Mouse (Mus musculus): ENCODE data around the gene 1700007K13Rik.
A peak's percentile ranks its signal among the peaks of the same experiment; 100 is the strongest.

1700007K13Rik gene

GRCm38 (mm10) chr2:28469461-28469860 is 3.3 kb upstream of the 1700007K13Rik start:
- DNase-seq (ENCODE audit: low spot score), result no peak

GRCm38 (mm10) chr2:28468486-28469225 is 2.5 kb upstream of the 1700007K13Rik start:
- peak; percentile 17 for DNase-seq (ENCODE audit: low spot score)

- DNase-seq (ENCODE audit: low spot score), result peak; percentile 84
Measured at GRCm38 (mm10) chr2:28467860-28468485, 1.8 kb upstream of the 1700007K13Rik start, which contains the start of gene Mrps2. Mrps2 (plus strand) TSS chr2:28468066.

GRCm38 (mm10) chr2:28464919-28465318 is 1.2 kb downstream of the 1700007K13Rik start:
- DNase-seq (ENCODE audit: low spot score), result no peak

- peak; percentile 55 for DNase-seq (ENCODE audit: low spot score)
Measured at GRCm38 (mm10) chr2:28463919-28464318, 2.2 kb downstream of the 1700007K13Rik start.

GRCm38 (mm10) chr2:28456616-28457015 is 9.5 kb downstream of the 1700007K13Rik start:
- DNase-seq (ENCODE audit: low spot score), result no peak

- no peak for DNase-seq (ENCODE audit: low spot score)
Measured at GRCm38 (mm10) chr2:28453539-28453938, 12.6 kb downstream of the 1700007K13Rik start.

- no peak for DNase-seq (ENCODE audit: low spot score)
Measured at GRCm38 (mm10) chr2:28451663-28452062, 14.5 kb downstream of the 1700007K13Rik start.

GRCm38 (mm10) chr2:28447315-28447670 is 18.8 kb downstream of the 1700007K13Rik start:
- no peak for DNase-seq (ENCODE audit: low spot score)

- no peak for DNase-seq (ENCODE audit: low spot score)
Measured at GRCm38 (mm10) chr2:28446515-28447314, 19.4 kb downstream of the 1700007K13Rik start, which contains the start of gene Ppp1r26. Ppp1r26 (plus strand) TSS chr2:28446800.

- no peak for DNase-seq (ENCODE audit: low spot score)
Measured at GRCm38 (mm10) chr2:28446181-28446514, 20.0 kb downstream of the 1700007K13Rik start.

- DNase-seq (ENCODE audit: low spot score), result no peak
Measured at GRCm38 (mm10) chr2:28445082-28445481, 21.1 kb downstream of the 1700007K13Rik start.

- no peak for DNase-seq (ENCODE audit: low spot score)
Measured at GRCm38 (mm10) chr2:28440842-28441241, 25.3 kb downstream of the 1700007K13Rik start.

GRCm38 (mm10) chr2:28435401-28435800 is 30.7 kb downstream of the 1700007K13Rik start:
- DNase-seq (ENCODE audit: low spot score), result no peak

- no peak for DNase-seq (ENCODE audit: low spot score)
Measured at GRCm38 (mm10) chr2:28433512-28433911, 32.6 kb downstream of the 1700007K13Rik start.

GRCm38 (mm10) chr2:28432811-28433210 is 33.3 kb downstream of the 1700007K13Rik start:
- no peak for DNase-seq (ENCODE audit: low spot score)

- peak; percentile 55 for DNase-seq (ENCODE audit: low spot score)
Measured at GRCm38 (mm10) chr2:28430846-28431245, 35.3 kb downstream of the 1700007K13Rik start.

- no peak for DNase-seq (ENCODE audit: low spot score)
Measured at GRCm38 (mm10) chr2:28427226-28427625, 38.9 kb downstream of the 1700007K13Rik start.

- no peak for DNase-seq (ENCODE audit: low spot score)
Measured at GRCm38 (mm10) chr2:28423167-28423566, 43.0 kb downstream of the 1700007K13Rik start.

- peak; percentile 39 for DNase-seq (ENCODE audit: low spot score)
Measured at GRCm38 (mm10) chr2:28419898-28420297, 46.2 kb downstream of the 1700007K13Rik start.

- DNase-seq (ENCODE audit: low spot score), result peak; percentile 69
Measured at GRCm38 (mm10) chr2:28418034-28418433, 48.1 kb downstream of the 1700007K13Rik start.

- DNase-seq (ENCODE audit: low spot score), result no peak
Measured at GRCm38 (mm10) chr2:28416511-28416910, 49.6 kb downstream of the 1700007K13Rik start.
